Mouse (Mus musculus) myocyte (in vitro differentiated cells): ENCODE measurements around the gene Gas2l3. TPM values are rescaled to one million over a fixed set of nuclear protein-coding genes. Genes with fewer than 3 reads are reported as not detected.
A peak's percentile ranks its signal among the peaks of the same experiment; 100 is the strongest.

Source experiments
- H3K27me3 ChIP-seq: one replicate; pipeline ENCODE4 v1.6.1; 2011; ENCODE audit not compliant: control insufficient read depth, insufficient read depth, insufficient read length
- H3K36me3 ChIP-seq: one replicate; pipeline ENCODE4 v1.6.1; 2011; ENCODE audit not compliant: control insufficient read depth, insufficient read depth
- H3K4me2 ChIP-seq: one replicate; pipeline ENCODE4 v1.6.1; 2011; ENCODE audit warnings: low read depth, control low read depth
- H3K4me3 ChIP-seq: one replicate; pipeline ENCODE4 v1.5.1; 2011; ENCODE audit warnings: mild to moderate bottlenecking, control low read depth, moderate library complexity
- H3K79me2 ChIP-seq: one replicate; pipeline ENCODE4 v1.6.1; 2011; ENCODE audit not compliant: control insufficient read depth, insufficient read depth
- H3ac ChIP-seq: one replicate; pipeline ENCODE4 v1.6.1; 2011; ENCODE audit not compliant: control insufficient read depth, insufficient read length
- CEBPB ChIP-seq: IDR thresholded peaks from 2 replicates; pipeline ENCODE4 v1.6.1; 2011; ENCODE audit warnings: mild to moderate bottlenecking, moderate library complexity; ENCODE audit not compliant: poor library complexity, insufficient read depth, severe bottlenecking
- E2F4 ChIP-seq: IDR thresholded peaks from one replicate; pipeline ENCODE4 v1.6.1; 2011; ENCODE audit warnings: mild to moderate bottlenecking, control low read depth, moderate library complexity; ENCODE audit not compliant: insufficient read depth
- MAX ChIP-seq: IDR thresholded peaks from one replicate; pipeline ENCODE4 v1.6.1; 2011; ENCODE audit warnings: low read depth, mild to moderate bottlenecking, control low read depth
- MYOD1 ChIP-seq, 3 experiments: IDR thresholded peaks; one replicate each; pipeline ENCODE4 v1.6.1; 2011; ENCODE audit warnings: control low read depth in 2 of 3, low read depth in 2 of 3, mild to moderate bottlenecking in 2 of 3, moderate library complexity in 1 of 3; ENCODE audit not compliant: insufficient read length in 2 of 3, control insufficient read depth in 1 of 3
- MYOG ChIP-seq, 3 experiments: IDR thresholded peaks; one replicate each; pipeline ENCODE4 v1.6.1; 2011; ENCODE audit warnings: control low read depth in 2 of 3, low read depth in 2 of 3, mild to moderate bottlenecking in 2 of 3; ENCODE audit not compliant: insufficient read length in 2 of 3, control insufficient read depth in 1 of 3, insufficient read depth in 1 of 3
- POLR2A ChIP-seq: IDR thresholded peaks from one replicate; pipeline ENCODE4 v1.6.1; 2011; ENCODE audit warnings: low read depth, mild to moderate bottlenecking, control low read depth, moderate library complexity; ENCODE audit not compliant: insufficient read length
- POLR2AphosphoS2 ChIP-seq: IDR thresholded peaks from one replicate; pipeline ENCODE4 v1.6.1; 2011; ENCODE audit warnings: low read depth, control low read depth; ENCODE audit not compliant: insufficient read length
- REST ChIP-seq: IDR thresholded peaks from one replicate; pipeline ENCODE4 v1.6.1; 2011; ENCODE audit warnings: mild to moderate bottlenecking, control low read depth, moderate library complexity; ENCODE audit not compliant: insufficient read depth, insufficient read length
- SRF ChIP-seq: IDR thresholded peaks from one replicate; pipeline ENCODE4 v1.6.1; 2011; ENCODE audit warnings: low read depth; ENCODE audit not compliant: control insufficient read depth, insufficient read length
- TCF12 ChIP-seq: IDR thresholded peaks from one replicate; pipeline ENCODE4 v1.6.1; 2011; ENCODE audit warnings: mild to moderate bottlenecking, control low read depth; ENCODE audit not compliant: poor library complexity, insufficient read depth, severe bottlenecking
- TCF3 ChIP-seq: IDR thresholded peaks from one replicate; pipeline ENCODE4 v1.6.1; 2011; ENCODE audit warnings: low read depth, control low read depth; ENCODE audit not compliant: insufficient read length
- USF1 ChIP-seq: IDR thresholded peaks from one replicate; pipeline ENCODE4 v1.6.1; 2011; ENCODE audit warnings: low read depth, mild to moderate bottlenecking, control low read depth, moderate library complexity
- polyA plus RNA-seq: library from polyadenylated mRNA; unstranded; fragments of >200 nt; fragmentation: generic; extraction: Trizol; gene quantifications from one replicate; pipeline ENCODE4 v1.2.1, GENCODE M21; 2012; ENCODE audit warnings: missing spikeins

Gene Gas2l3
- polyA plus RNA-seq, 1 experiment = 2.6 TPM

DNA sequence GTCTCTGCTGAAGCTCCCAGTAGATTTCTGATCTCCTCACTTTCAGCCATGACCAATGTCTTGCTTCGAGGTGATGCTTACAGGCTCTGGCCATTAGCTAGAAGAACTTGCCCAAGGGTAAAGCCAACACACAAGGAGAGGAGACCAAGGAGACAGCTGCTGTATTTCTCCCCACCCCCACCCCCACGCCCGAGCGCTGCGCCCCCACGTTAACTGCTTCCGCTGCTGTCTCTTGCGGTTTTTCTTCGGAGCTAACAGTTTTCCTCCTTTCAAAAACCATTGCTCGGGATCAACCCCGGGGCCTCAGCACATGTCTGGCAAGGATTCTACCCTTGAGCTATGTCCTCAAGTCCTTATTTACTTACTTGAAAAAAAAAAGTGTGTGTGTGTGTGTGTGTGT lies 19.1 kb upstream of the Gas2l3 start:
- H3K4me2 ChIP-seq = peak overlapping the region; percentile 24
- no peak overlapping the region for H3K4me3 ChIP-seq
- no peaks in the 10 kb centered on the region for H3K27me3 ChIP-seq
- no peaks in the 10 kb centered on the region for H3K36me3 ChIP-seq
- no peaks in the 10 kb centered on the region for H3K79me2 ChIP-seq
- TF ChIP-seq TCF3 = no peak
- no peak for TF ChIP-seq MYOG (IDR thresholded peaks at IDR 0.05; ENCODE audit: control insufficient read depth in 1 of 3, insufficient read depth in 1 of 3, insufficient read length in 2 of 3, low read depth in 2 of 3)
- TF ChIP-seq TCF12 = no peak
- TF ChIP-seq POLR2A = no peak
- TF ChIP-seq MAX = no peak
- no peak for TF ChIP-seq CEBPB
- peak in 1 of 3 experiments; percentile 6 for TF ChIP-seq MYOD1 (IDR thresholded peaks at IDR 0.05; ENCODE audit: control insufficient read depth in 1 of 3, insufficient read length in 2 of 3, low read depth in 2 of 3)
- no peak overlapping the region for H3ac ChIP-seq

DNA sequence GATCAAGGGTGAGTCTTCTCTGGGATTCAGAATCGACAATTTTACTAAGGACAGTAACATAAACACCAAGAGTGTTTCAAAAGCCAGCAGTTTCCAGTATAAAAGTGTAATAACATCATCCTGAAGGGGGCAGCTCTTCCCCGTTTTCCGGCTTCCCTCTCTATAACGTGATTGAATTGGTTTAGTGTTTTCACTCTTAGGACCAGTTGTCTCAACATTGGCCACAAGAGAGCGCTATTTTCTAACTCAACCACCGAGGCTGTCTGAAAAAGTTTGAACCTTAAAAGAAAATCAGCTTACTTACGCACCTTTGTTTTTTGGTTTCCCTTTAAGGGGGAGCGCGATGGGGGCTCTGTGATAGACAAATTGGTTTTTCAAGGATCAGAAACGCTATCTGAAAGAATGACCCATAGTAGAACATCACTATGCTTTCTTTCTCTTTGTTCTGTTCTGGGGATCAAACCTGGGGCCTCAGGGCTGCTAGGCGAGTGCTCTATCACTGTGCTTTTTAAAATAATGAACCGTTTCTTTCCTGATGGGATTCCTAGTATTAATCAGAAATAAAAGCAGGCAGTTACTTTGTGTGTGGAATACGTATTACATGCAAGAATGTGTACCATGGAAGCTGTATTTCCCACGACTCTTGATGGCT lies 18.2 kb upstream of the Gas2l3 start:
- Histone ChIP-seq H3ac (no peak overlapping the region), H3K79me2 (no peaks in the 10 kb centered on the region), H3K4me2 (peak overlapping the region; percentile 60), H3K4me3 (no peak overlapping the region), H3K27me3 (no peaks in the 10 kb centered on the region), H3K36me3 (no peaks in the 10 kb centered on the region)
- no peak for TF ChIP-seq SRF
- no peak for TF ChIP-seq CEBPB
- no peak for TF ChIP-seq TCF3
- TF ChIP-seq USF1 = no peak
- TF ChIP-seq POLR2A = no peak
- no peak for TF ChIP-seq POLR2AphosphoS2
- no peak for TF ChIP-seq TCF12
- TF ChIP-seq MYOD1 (IDR thresholded peaks at IDR 0.05; ENCODE audit: control insufficient read depth in 1 of 3, insufficient read length in 2 of 3, low read depth in 2 of 3) = no peak
- TF ChIP-seq MAX = no peak
- no peak for TF ChIP-seq E2F4
- TF ChIP-seq MYOG (IDR thresholded peaks at IDR 0.05; ENCODE audit: control insufficient read depth in 1 of 3, insufficient read depth in 1 of 3, insufficient read length in 2 of 3, low read depth in 2 of 3) = no peak
- TF ChIP-seq REST = no peak

DNA sequence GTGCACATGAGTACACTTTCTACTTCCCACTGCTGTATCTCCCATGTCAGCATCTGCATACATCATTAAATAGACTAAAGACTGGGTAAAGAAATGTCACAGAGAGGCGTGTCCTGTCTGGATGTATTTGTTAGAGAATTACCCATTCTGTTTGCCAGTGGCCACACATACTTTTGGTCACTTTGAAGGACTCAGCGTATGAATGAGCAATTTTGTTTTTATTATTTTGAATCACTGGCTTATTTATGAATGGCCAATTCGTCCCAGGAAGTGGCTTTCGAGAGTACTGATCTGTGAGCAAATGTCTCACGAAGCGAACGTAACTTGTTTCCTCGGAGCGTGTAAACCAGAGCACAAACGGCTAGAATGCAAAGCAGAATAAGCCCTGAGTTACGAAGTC lies 17.2 kb upstream of the Gas2l3 start:
- Histone ChIP-seq H3K4me2 (no peak overlapping the region), H3K79me2 (no peaks in the 10 kb centered on the region), H3K4me3 (no peak overlapping the region), H3ac (no peak overlapping the region), H3K27me3 (no peaks in the 10 kb centered on the region), H3K36me3 (no peaks in the 10 kb centered on the region)
- TF ChIP-seq E2F4 (no peak), TCF12 (no peak), USF1 (no peak), MYOG (IDR thresholded peaks at IDR 0.05; ENCODE audit: control insufficient read depth in 1 of 3, insufficient read depth in 1 of 3, insufficient read length in 2 of 3, low read depth in 2 of 3) (no peak), TCF3 (no peak), POLR2A (no peak), MAX (no peak), POLR2AphosphoS2 (no peak)

DNA sequence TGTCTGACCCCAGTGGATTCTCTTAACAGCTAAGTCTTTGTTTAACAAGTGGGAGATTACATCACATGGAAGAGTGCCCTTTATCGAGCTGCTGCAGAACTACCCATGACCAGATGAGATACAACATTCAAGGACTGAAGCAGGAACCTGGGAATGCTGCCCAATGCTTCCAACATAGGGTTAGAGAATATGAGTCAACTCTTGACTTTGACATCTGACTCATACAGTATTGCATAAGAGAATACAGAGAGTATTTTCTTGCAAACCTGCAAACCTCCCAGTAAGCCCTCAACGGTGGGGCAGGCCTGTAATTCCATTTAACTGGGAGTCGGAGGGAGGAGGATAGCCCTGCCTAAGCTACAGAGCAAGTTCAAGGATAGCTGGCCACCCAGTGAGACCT lies 15.0 kb upstream of the Gas2l3 start:
- no peak overlapping the region for H3K4me3 ChIP-seq
- TF ChIP-seq CEBPB = peak; percentile 52; the same call in 1 of the 2 replicates
- no peak for TF ChIP-seq MAX
- TF ChIP-seq SRF = no peak
- TF ChIP-seq REST = no peak
- no peak for TF ChIP-seq TCF3
- TF ChIP-seq POLR2A = no peak
- TF ChIP-seq USF1 = no peak
- TF ChIP-seq MYOD1 (IDR thresholded peaks at IDR 0.05; ENCODE audit: control insufficient read depth in 1 of 3, insufficient read length in 2 of 3, low read depth in 2 of 3) = no peak
- no peaks in the 10 kb centered on the region for H3K27me3 ChIP-seq
- no peak overlapping the region for H3K4me2 ChIP-seq
- no peaks in the 10 kb centered on the region for H3K79me2 ChIP-seq
- no peak overlapping the region for H3ac ChIP-seq
- no peaks in the 10 kb centered on the region for H3K36me3 ChIP-seq

DNA sequence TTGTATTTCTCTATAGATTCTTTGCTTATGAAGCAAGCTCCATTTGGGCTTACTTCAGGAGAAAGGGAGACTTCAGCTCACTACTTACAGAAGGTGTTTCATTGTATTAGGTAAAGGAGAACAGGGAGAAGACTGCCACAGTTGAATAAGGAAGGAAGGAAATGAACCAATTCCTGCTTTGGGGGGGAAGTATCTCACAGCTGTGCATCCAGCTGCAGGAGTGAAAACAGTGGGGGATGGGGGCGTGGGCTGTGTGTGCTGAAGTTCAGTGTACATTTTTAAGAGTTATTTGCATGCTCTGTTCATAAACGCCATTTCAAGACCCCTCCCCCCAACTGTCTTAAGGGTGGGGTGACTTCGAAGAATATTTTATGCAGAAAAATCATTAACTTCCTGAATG lies 10.0 kb upstream of the Gas2l3 start:
- Histone ChIP-seq H3K27me3 (no peaks in the 10 kb centered on the region), H3K79me2 (no peaks in the 10 kb centered on the region), H3K4me3 (no peak overlapping the region), H3K4me2 (no peak overlapping the region), H3ac (no peak overlapping the region), H3K36me3 (no peaks in the 10 kb centered on the region)
- no peak for TF ChIP-seq USF1
